10 mouse cellular contexts compared by ENCODE assay signal in genomic region chr12:118296236-118296635, GRCm38 (mm10). TPM values are rescaled to one million over a fixed set of nuclear protein-coding genes. Genes with fewer than 3 reads are reported as not detected.
A peak's percentile ranks its signal among the peaks of the same experiment; 100 is the strongest.
DNase-seq lines count a peak whose midpoint lies in the region; ATAC-seq lines count a peak whose summit lies in the region.
"Had no signal": no experiment of that assay in that cellular context is flagged by ENCODE, and none has a peak within 500 bp of the region (broad histone marks: within the 10 kb centered on the region; RNA-seq: fewer than 3 reads in every experiment).

No protein-coding gene starts in this region.

- no peak for ATAC-seq in liver, embryonic 11.5 days (replicated peaks; ENCODE audit: low FRiP score)
- ATAC-seq in neural tube, embryonic 14.5 days (ENCODE audit: low read depth) = no peak

- H3K4me2 ChIP-seq in liver, embryonic 11.5 days = peak overlapping the region; percentile 54
- peak overlapping the region; percentile 16; the same call in 1 of the 2 replicates for H3K4me2 ChIP-seq in neural tube, embryonic 14.5 days (ENCODE audit: low read depth, low read length)

- WGBS in liver, embryonic 11.5 days = 83% methylated on average over 2 of the region's 2 CpGs
- WGBS in neural tube, embryonic 14.5 days = 98% methylated on average over 2 of the region's 2 CpGs

- H3K27ac ChIP-seq in liver, embryonic 11.5 days (ENCODE audit: low read depth, low read length) = no peak overlapping the region
- no peak overlapping the region for H3K27ac ChIP-seq in neural tube, embryonic 14.5 days (ENCODE audit: low read depth, low read length)
- H3K27ac ChIP-seq: limb, embryonic 12.5 days had no signal

- no peaks in the 10 kb centered on the region for H3K27me3 ChIP-seq in liver, embryonic 11.5 days (replicated peaks; ENCODE audit: control insufficient read depth, insufficient read depth, low read length)
- no peaks in the 10 kb centered on the region for H3K27me3 ChIP-seq in neural tube, embryonic 14.5 days (ENCODE audit: control insufficient read depth, insufficient read depth, low read length)
- H3K27me3 ChIP-seq: limb, embryonic 12.5 days had no signal

- peaks cover 24% of the 10 kb centered on the region; the same call in 1 of the 2 replicates for H3K4me1 ChIP-seq in liver, embryonic 11.5 days (replicated peaks; ENCODE audit: control insufficient read depth, insufficient read depth, low read length)
- peaks cover 27% of the 10 kb centered on the region for H3K4me1 ChIP-seq in neural tube, embryonic 14.5 days (ENCODE audit: control insufficient read depth, insufficient read depth, low read length)

- no peaks in the 10 kb centered on the region for H3K36me3 ChIP-seq in liver, embryonic 11.5 days (ENCODE audit: control insufficient read depth, insufficient read depth, low read length)
- no peaks in the 10 kb centered on the region for H3K36me3 ChIP-seq in neural tube, embryonic 14.5 days (ENCODE audit: control insufficient read depth, insufficient read depth, low read length)

- no peak overlapping the region for H3K4me3 ChIP-seq in liver, embryonic 11.5 days (ENCODE audit: low read depth, low read length)
- no peak overlapping the region for H3K4me3 ChIP-seq in neural tube, embryonic 14.5 days (ENCODE audit: low read depth, low read length)
- H3K4me3 ChIP-seq: limb, embryonic 12.5 days had no signal

- H3K9me3 ChIP-seq in liver, embryonic 11.5 days (ENCODE audit: control insufficient read depth, low read length) = no peaks in the 10 kb centered on the region
- no peaks in the 10 kb centered on the region for H3K9me3 ChIP-seq in neural tube, embryonic 14.5 days (ENCODE audit: control insufficient read depth, low read length)

- H3K9ac ChIP-seq in liver, embryonic 11.5 days (ENCODE audit: low read depth, low read length) = no peak overlapping the region
- no peak overlapping the region for H3K9ac ChIP-seq in neural tube, embryonic 14.5 days (replicated peaks; ENCODE audit: low read depth, low read length)
- H3K9ac ChIP-seq: limb, embryonic 12.5 days had no signal

- peak; percentile 15 for DNase-seq in lung, postnatal 25 days (ENCODE audit: low spot score)
- DNase-seq in lung, adult 18-20 months = no peak
- DNase-seq in MEL-GATA-1-ER (ENCODE audit: extremely low read depth, low read depth) = peak; percentile 60
- no peak for DNase-seq in liver, embryonic 11.5 days (ENCODE audit: low spot score)
- DNase-seq in frontal cortex, postnatal 25 days (ENCODE audit: low spot score in 2 of 2) = no peak
- DNase-seq in left cerebral cortex, adult 9 months (ENCODE audit: low spot score in 2 of 2) = no peak
- DNase-seq: gastrocnemius, postnatal 14 days; thymus, postnatal 14 days had no signal

RNA-seq across cellular contexts. Expression of gene Sp4, which starts 5.0 kb away (rescaled TPM):
- polyA plus RNA-seq in liver, embryonic 11.5 days (2014; fragmentation: Nextera tagmentation; extraction: Ambion mirVana) = 9.8 and 10.5 TPM in 2 replicates
- polyA plus RNA-seq in neural tube, embryonic 14.5 days (2014; fragmentation: Nextera tagmentation; extraction: Ambion mirVana) = 29.0 and 30.3 TPM in 2 replicates

Comparison
In these comparisons a context has a peak if more than half of its experiments do, and no peak if none do; other contexts are left out.
1. DNase-seq: peak in lung, postnatal 25 days (single experiment) and MEL-GATA-1-ER (single experiment); none in lung, adult 18-20 months (0 of 2), liver, embryonic 11.5 days (single experiment), frontal cortex, postnatal 25 days (0 of 2) and left cerebral cortex, adult 9 months (0 of 2).